Mouse (Mus musculus) forelimb bud, embryonic 11.5 days (tissue): ENCODE measurements around the gene Hnrnph1.

Source experiments
- DNase-seq: peaks from one replicate; pipeline ENCODE4 v3.0.0-alpha.2; 2012; ENCODE audit warnings: low read depth, low spot score

Hnrnph1 gene

GRCm38 (mm10) chr11:50373086-50373485, 3.7 kb upstream of the Hnrnph1 start:
- DNase-seq = no peak

- DNase-seq = no peak
Observed at GRCm38 (mm10) chr11:50373621-50374020, 3.2 kb upstream of the Hnrnph1 start.

GRCm38 (mm10) chr11:50374286-50375015, 2.3 kb upstream of the Hnrnph1 start:
- no peak for DNase-seq

GRCm38 (mm10) chr11:50375421-50375820, 1.4 kb upstream of the Hnrnph1 start:
- no peak for DNase-seq

- no peak for DNase-seq
Observed at GRCm38 (mm10) chr11:50376156-50376790, 517 bp upstream of the Hnrnph1 start.

- DNase-seq = peak; percentile 70
Observed at GRCm38 (mm10) chr11:50377892-50378684, 1.3 kb downstream of the Hnrnph1 start.

GRCm38 (mm10) chr11:50379023-50379752, 2.4 kb downstream of the Hnrnph1 start:
- DNase-seq = no peak

- DNase-seq = no peak
Observed at GRCm38 (mm10) chr11:50381311-50381710, 4.5 kb downstream of the Hnrnph1 start.

- DNase-seq = no peak
Observed at GRCm38 (mm10) chr11:50387167-50387679, 10.4 kb downstream of the Hnrnph1 start.

GRCm38 (mm10) chr11:50387697-50388096, 10.9 kb downstream of the Hnrnph1 start:
- no peak for DNase-seq

GRCm38 (mm10) chr11:50388217-50388929, 11.6 kb downstream of the Hnrnph1 start:
- DNase-seq = no peak

GRCm38 (mm10) chr11:50389011-50389410, 12.2 kb downstream of the Hnrnph1 start:
- DNase-seq = no peak

GRCm38 (mm10) chr11:50389616-50390015, 12.8 kb downstream of the Hnrnph1 start:
- DNase-seq = no peak

GRCm38 (mm10) chr11:50391272-50391960, 14.6 kb downstream of the Hnrnph1 start:
- DNase-seq = no peak

- no peak for DNase-seq
Observed at GRCm38 (mm10) chr11:50393306-50393705, 16.5 kb downstream of the Hnrnph1 start.

GRCm38 (mm10) chr11:50394731-50395130, 17.9 kb downstream of the Hnrnph1 start:
- DNase-seq = no peak

- no peak for DNase-seq
Observed at GRCm38 (mm10) chr11:50396766-50397307, 20.0 kb downstream of the Hnrnph1 start.

GRCm38 (mm10) chr11:50397316-50397715, 20.5 kb downstream of the Hnrnph1 start:
- DNase-seq = no peak

- DNase-seq = no peak
Observed at GRCm38 (mm10) chr11:50398803-50399202, 22.0 kb downstream of the Hnrnph1 start.

- DNase-seq = no peak
Observed at GRCm38 (mm10) chr11:50402481-50402880, 25.7 kb downstream of the Hnrnph1 start.
